In the genomic region with DNA sequence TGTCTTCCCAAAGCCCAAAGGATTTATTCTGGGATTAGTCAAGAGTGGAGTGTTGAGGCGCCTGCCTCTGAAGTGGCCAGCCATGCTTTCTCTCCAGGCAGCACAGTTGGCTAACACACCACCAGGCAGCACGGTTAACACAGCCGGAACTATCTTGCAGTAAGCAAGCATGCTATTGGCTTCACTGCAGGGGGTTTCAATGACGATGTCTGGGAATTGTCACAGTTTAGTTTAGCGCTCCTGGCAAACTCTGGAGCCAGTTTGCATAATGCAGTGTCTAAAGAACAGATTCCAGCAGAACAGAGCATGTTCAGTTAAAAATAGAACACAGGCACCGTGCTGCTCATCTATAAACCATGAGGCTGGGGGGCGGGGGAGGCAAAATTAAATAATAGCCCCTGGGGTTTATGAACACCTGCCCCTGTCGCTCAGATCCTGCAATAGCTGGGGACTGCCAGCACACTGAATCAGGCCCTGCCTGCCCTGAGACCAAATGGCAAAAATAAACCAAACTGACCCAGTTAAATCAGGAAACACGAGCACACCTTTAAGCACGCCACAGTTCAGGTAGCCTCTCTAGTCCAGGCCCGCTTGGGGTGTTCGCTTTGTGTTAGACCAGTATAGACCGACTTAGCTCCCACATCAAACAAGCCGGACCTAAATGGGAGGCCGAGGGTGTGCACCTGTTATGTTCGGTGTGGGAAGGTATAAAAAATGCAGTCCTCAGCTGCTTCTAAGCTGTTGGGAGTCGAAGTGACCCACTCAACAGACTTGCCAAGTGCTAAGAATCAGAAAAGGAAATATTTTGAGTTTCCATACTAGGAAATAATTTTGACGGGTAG, we compare ENCODE assay signal across 8 mouse cellular contexts. TPM values are rescaled to one million over a fixed set of nuclear protein-coding genes. Genes with fewer than 3 reads are reported as not detected.
DNase-seq lines count a peak whose midpoint lies in the region; ATAC-seq lines count a peak whose summit lies in the region.

No protein-coding gene starts in this region.

- H3K9me3 ChIP-seq in embryonic facial prominence, embryonic 11.5 days (replicated peaks; ENCODE audit: control insufficient read depth, low read length) = no peaks in the 10 kb centered on the region
- no peaks in the 10 kb centered on the region for H3K9me3 ChIP-seq in embryonic facial prominence, embryonic 10.5 days
- H3K9me3 ChIP-seq in forebrain, embryonic 16.5 days (ENCODE audit: control insufficient read depth, low read length) = no peaks in the 10 kb centered on the region
- no peaks in the 10 kb centered on the region for H3K9me3 ChIP-seq in hindbrain, embryonic 15.5 days
- H3K9me3 ChIP-seq in limb, embryonic 13.5 days = no peaks in the 10 kb centered on the region

- H3K4me3 ChIP-seq in embryonic facial prominence, embryonic 11.5 days (ENCODE audit: low read depth, low read length) = no peak overlapping the region
- H3K4me3 ChIP-seq in embryonic facial prominence, embryonic 10.5 days = no peak overlapping the region
- no peak overlapping the region for H3K4me3 ChIP-seq in forebrain, embryonic 16.5 days (replicated peaks; ENCODE audit: low read length)
- no peak overlapping the region for H3K4me3 ChIP-seq in hindbrain, embryonic 15.5 days
- H3K4me3 ChIP-seq in limb, embryonic 13.5 days = no peak overlapping the region

- H3K27me3 ChIP-seq in embryonic facial prominence, embryonic 11.5 days (ENCODE audit: control insufficient read depth, insufficient read depth, low read length) = no peaks in the 10 kb centered on the region
- peaks cover 7% of the 10 kb centered on the region for H3K27me3 ChIP-seq in embryonic facial prominence, embryonic 10.5 days (replicated peaks; ENCODE audit: low read depth, poor library complexity, severe bottlenecking)
- no peaks in the 10 kb centered on the region for H3K27me3 ChIP-seq in forebrain, embryonic 16.5 days (replicated peaks; ENCODE audit: control insufficient read depth, insufficient read depth, low read length)
- no peaks in the 10 kb centered on the region for H3K27me3 ChIP-seq in hindbrain, embryonic 15.5 days
- no peaks in the 10 kb centered on the region for H3K27me3 ChIP-seq in limb, embryonic 13.5 days

- 0 out of 2 replicates have a peak, but pooled peaks have one; percentile 21 for ATAC-seq in embryonic facial prominence, embryonic 11.5 days (replicated peaks; ENCODE audit: insufficient number of reproducible peaks, low FRiP score, low TSS enrichment, low read depth)
- ATAC-seq in forebrain, embryonic 16.5 days = peak; percentile 94
- peak; percentile 77 for ATAC-seq in hindbrain, embryonic 15.5 days (ENCODE audit: low FRiP score, low read depth)
- ATAC-seq in limb, embryonic 13.5 days (ENCODE audit: low FRiP score, low read depth) = peak; percentile 76
- ATAC-seq in megakaryocyte-erythroid progenitor cell, adult 5-6 weeks (replicated peaks; ENCODE audit: low FRiP score, low TSS enrichment, poor library complexity, severe bottlenecking) = no peak

- H3K9ac ChIP-seq in embryonic facial prominence, embryonic 11.5 days (replicated peaks; ENCODE audit: low read length) = no peak overlapping the region
- no peak overlapping the region for H3K9ac ChIP-seq in forebrain, embryonic 16.5 days (replicated peaks; ENCODE audit: low read depth, low read length)
- H3K9ac ChIP-seq in hindbrain, embryonic 15.5 days = no peak overlapping the region
- H3K9ac ChIP-seq in limb, embryonic 13.5 days = no peak overlapping the region

- no peak for DNase-seq in embryonic facial prominence, embryonic 11.5 days (ENCODE audit: low spot score)
- DNase-seq in embryonic facial prominence, embryonic 10.5 days (ENCODE audit: low spot score) = no peak
- peak; percentile 93 for DNase-seq in brain, adult 2 months (ENCODE audit: low read depth, low spot score)
- no peak for DNase-seq in ovary, postnatal 14 days (ENCODE audit: low spot score)

- no peaks in the 10 kb centered on the region for H3K36me3 ChIP-seq in embryonic facial prominence, embryonic 11.5 days (replicated peaks; ENCODE audit: control insufficient read depth, insufficient read depth, low read depth, low read length)
- H3K36me3 ChIP-seq in embryonic facial prominence, embryonic 10.5 days (replicated peaks) = no peaks in the 10 kb centered on the region
- H3K36me3 ChIP-seq in forebrain, embryonic 16.5 days (ENCODE audit: control insufficient read depth, insufficient read depth) = no peaks in the 10 kb centered on the region
- no peaks in the 10 kb centered on the region for H3K36me3 ChIP-seq in hindbrain, embryonic 15.5 days
- H3K36me3 ChIP-seq in limb, embryonic 13.5 days = no peaks in the 10 kb centered on the region

- H3K4me1 ChIP-seq in embryonic facial prominence, embryonic 11.5 days (ENCODE audit: control insufficient read depth, insufficient read depth, low read length) = no peaks in the 10 kb centered on the region
- peaks cover 21% of the 10 kb centered on the region for H3K4me1 ChIP-seq in embryonic facial prominence, embryonic 10.5 days
- H3K4me1 ChIP-seq in forebrain, embryonic 16.5 days (replicated peaks; ENCODE audit: control insufficient read depth, insufficient read depth, low read length) = peaks cover 14% of the 10 kb centered on the region
- peaks cover 12% of the 10 kb centered on the region for H3K4me1 ChIP-seq in hindbrain, embryonic 15.5 days (replicated peaks)
- H3K4me1 ChIP-seq in limb, embryonic 13.5 days = peaks cover 12% of the 10 kb centered on the region

- no peak overlapping the region for H3K4me2 ChIP-seq in embryonic facial prominence, embryonic 11.5 days (ENCODE audit: low read depth, low read length)
- H3K4me2 ChIP-seq in forebrain, embryonic 16.5 days (ENCODE audit: low read length) = no peak overlapping the region; the same call in 1 of the 2 replicates
- peak overlapping the region; percentile 22; the same call in 1 of the 2 replicates for H3K4me2 ChIP-seq in hindbrain, embryonic 15.5 days
- H3K4me2 ChIP-seq in limb, embryonic 13.5 days (replicated peaks) = peak overlapping the region; percentile 5

- 63% methylated on average over 18 of the region's 18 CpGs for WGBS in embryonic facial prominence, embryonic 11.5 days
- WGBS in embryonic facial prominence, embryonic 10.5 days = 67% methylated on average over 18 of the region's 18 CpGs
- 48% methylated on average over 18 of the region's 18 CpGs for WGBS in forebrain, embryonic 16.5 days
- WGBS in hindbrain, embryonic 15.5 days = 48% methylated on average over 18 of the region's 18 CpGs
- WGBS in limb, embryonic 13.5 days = 34% methylated on average over 18 of the region's 18 CpGs

- H3K27ac ChIP-seq in embryonic facial prominence, embryonic 11.5 days (replicated peaks; ENCODE audit: low read depth, low read length) = no peak overlapping the region
- no peak overlapping the region for H3K27ac ChIP-seq in embryonic facial prominence, embryonic 10.5 days (replicated peaks)
- peak overlapping the region; percentile 58 for H3K27ac ChIP-seq in forebrain, embryonic 16.5 days (ENCODE audit: low read length)
- H3K27ac ChIP-seq in hindbrain, embryonic 15.5 days (replicated peaks) = peak overlapping the region; percentile 43; the same call in 1 of the 2 replicates
- H3K27ac ChIP-seq in limb, embryonic 13.5 days = 0 out of 2 replicates have a peak overlapping the region, but pooled peaks have one; percentile 15

RNA-seq across cellular contexts. Expression of a gene that starts 27.1 kb away (rescaled TPM):
- polyA plus RNA-seq in embryonic facial prominence, embryonic 11.5 days (2014; fragmentation: Nextera tagmentation; extraction: Ambion mirVana) = 66.7 and 79.3 TPM in 2 replicates
- polyA plus RNA-seq in embryonic facial prominence, embryonic 10.5 days (2016; fragmentation: Nextera tagmentation; extraction: Ambion mirVana) = 48.6 and 50.3 TPM in 2 replicates
- polyA plus RNA-seq in forebrain, embryonic 16.5 days (2015; fragmentation: Nextera tagmentation; extraction: Ambion mirVana) = 37.8 and 47.8 TPM in 2 replicates
- 39.5 and 42.6 TPM in 2 replicates for polyA plus RNA-seq in hindbrain, embryonic 15.5 days (2015; fragmentation: Nextera tagmentation; extraction: Ambion mirVana)
- 79.6 and 81.2 TPM in 2 replicates for polyA plus RNA-seq in limb, embryonic 13.5 days (2015; fragmentation: Nextera tagmentation; extraction: Ambion mirVana)
- total RNA-seq in megakaryocyte-erythroid progenitor cell, adult 5-6 weeks (2014; fragmentation: Nextera tagmentation) = 34.3 and 36.1 TPM in 2 replicates
- 33.3 and 53.2 TPM in 2 replicates for total RNA-seq in megakaryocyte-erythroid progenitor cell, adult 5-6 weeks (2017)

Comparison
In these comparisons a context has a peak if more than half of its experiments do, and no peak if none do; other contexts are left out.
1. H3K27ac ChIP-seq: peak in forebrain, embryonic 16.5 days (single experiment), hindbrain, embryonic 15.5 days (single experiment) and limb, embryonic 13.5 days (single experiment); none in embryonic facial prominence, embryonic 11.5 days (single experiment) and embryonic facial prominence, embryonic 10.5 days (single experiment).
2. H3K4me2 ChIP-seq: peak in hindbrain, embryonic 15.5 days (single experiment) and limb, embryonic 13.5 days (single experiment); none in embryonic facial prominence, embryonic 11.5 days (single experiment) and forebrain, embryonic 16.5 days (single experiment).